Mouse (Mus musculus): ENCODE measurements around the gene Olfr287. TPM values are rescaled to one million over a fixed set of nuclear protein-coding genes. Genes with fewer than 3 reads are reported as not detected.

Olfr287 gene
- polyA plus RNA-seq, 1 experiment from 2014 or later = not detected

DNA sequence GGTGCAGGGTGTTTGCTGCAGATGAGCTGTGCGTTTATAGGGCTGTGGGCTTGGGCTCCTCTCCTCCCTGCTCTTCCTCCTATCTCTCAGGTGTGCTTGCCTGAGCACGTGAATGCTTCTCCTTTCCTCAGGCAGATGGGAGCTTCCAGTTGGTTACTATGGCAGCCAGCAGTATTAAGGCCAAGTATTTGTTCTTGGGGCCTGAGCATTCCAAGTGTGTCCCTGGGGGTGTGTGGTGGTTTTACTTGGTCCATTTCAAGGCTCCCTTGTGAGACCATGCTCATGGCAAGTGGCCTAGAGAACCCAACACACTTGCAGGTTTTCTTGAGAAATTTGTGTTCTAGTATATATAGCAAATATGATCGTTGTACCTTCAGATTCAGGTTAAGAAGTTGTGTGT, 25.4 kb downstream of the Olfr287 start, which contains the start of gene Olfr288:
Gene Olfr288 (minus strand): TSS at position 101 of the 400 bp plus-strand sequence.
- no peak for ATAC-seq (ENCODE audit: insufficient number of reproducible peaks, insufficient read depth, low FRiP score, low TSS enrichment)
- H3K4me2 ChIP-seq (replicated peaks) = no peak within 1 kb of the TSS
- H3K36me3 ChIP-seq = no peaks in the 10 kb centered on the region
- H3K9ac ChIP-seq = no peak within 1 kb of the TSS
- WGBS = 67% methylated on average over 3 of the region's 3 CpGs
- H3K9me3 ChIP-seq = no peaks in the 10 kb centered on the region
- H3K27ac ChIP-seq = no peak within 1 kb of the TSS
- H3K4me1 ChIP-seq = no peaks in the 10 kb centered on the region
- H3K4me3 ChIP-seq = no peak within 1 kb of the TSS
- no peaks in the 10 kb centered on the region for H3K27me3 ChIP-seq

- H3K27ac ChIP-seq = no peak overlapping the region
- no peak overlapping the region for H3K4me2 ChIP-seq (replicated peaks)
- no peak for ATAC-seq (ENCODE audit: insufficient number of reproducible peaks, insufficient read depth, low FRiP score, low TSS enrichment)
- no peaks in the 10 kb centered on the region for H3K4me1 ChIP-seq
- H3K27me3 ChIP-seq = peaks cover 3% of the 10 kb centered on the region; the same call in 1 of the 2 replicates
- H3K36me3 ChIP-seq = no peaks in the 10 kb centered on the region
- no peak overlapping the region for H3K4me3 ChIP-seq
- no peaks in the 10 kb centered on the region for H3K9me3 ChIP-seq
- 60% methylated on average over 4 of the region's 4 CpGs for WGBS
- no peak overlapping the region for H3K9ac ChIP-seq
These were observed 36.4 kb downstream of the Olfr287 start for GRCm38 (mm10) chr15:98184456-98184855.

GRCm38 (mm10) chr15:98181856-98182570, 38.8 kb downstream of the Olfr287 start:
- WGBS = 67% methylated on average over 12 of the region's 12 CpGs
- no peak overlapping the region for H3K4me2 ChIP-seq (replicated peaks)
- no peak overlapping the region for H3K9ac ChIP-seq
- no peak for ATAC-seq (ENCODE audit: insufficient number of reproducible peaks, insufficient read depth, low FRiP score, low TSS enrichment)
- no peak overlapping the region for H3K4me3 ChIP-seq
- no peaks in the 10 kb centered on the region for H3K9me3 ChIP-seq
- no peak overlapping the region for H3K27ac ChIP-seq
- peaks cover 7% of the 10 kb centered on the region; the same call in 1 of the 2 replicates for H3K27me3 ChIP-seq
- H3K36me3 ChIP-seq = no peaks in the 10 kb centered on the region
- H3K4me1 ChIP-seq = no peaks in the 10 kb centered on the region

GRCm38 (mm10) chr15:98181132-98181711, 39.6 kb downstream of the Olfr287 start:
- WGBS = under 1% methylated on average over 30 of the region's 30 CpGs
- no peaks in the 10 kb centered on the region for H3K4me1 ChIP-seq
- peak; percentile 98 for ATAC-seq (ENCODE audit: insufficient number of reproducible peaks, insufficient read depth, low FRiP score, low TSS enrichment)
- no peak overlapping the region for H3K27ac ChIP-seq
- H3K9ac ChIP-seq = 0 out of 2 replicates have a peak overlapping the region, but pooled peaks have one; percentile 24
- H3K4me3 ChIP-seq = peak overlapping the region; percentile 48
- H3K4me2 ChIP-seq (replicated peaks) = peak overlapping the region; percentile 69
- no peaks in the 10 kb centered on the region for H3K36me3 ChIP-seq
- H3K9me3 ChIP-seq = no peaks in the 10 kb centered on the region
- H3K27me3 ChIP-seq = peaks cover 9% of the 10 kb centered on the region; the same call in 1 of the 2 replicates

DNA sequence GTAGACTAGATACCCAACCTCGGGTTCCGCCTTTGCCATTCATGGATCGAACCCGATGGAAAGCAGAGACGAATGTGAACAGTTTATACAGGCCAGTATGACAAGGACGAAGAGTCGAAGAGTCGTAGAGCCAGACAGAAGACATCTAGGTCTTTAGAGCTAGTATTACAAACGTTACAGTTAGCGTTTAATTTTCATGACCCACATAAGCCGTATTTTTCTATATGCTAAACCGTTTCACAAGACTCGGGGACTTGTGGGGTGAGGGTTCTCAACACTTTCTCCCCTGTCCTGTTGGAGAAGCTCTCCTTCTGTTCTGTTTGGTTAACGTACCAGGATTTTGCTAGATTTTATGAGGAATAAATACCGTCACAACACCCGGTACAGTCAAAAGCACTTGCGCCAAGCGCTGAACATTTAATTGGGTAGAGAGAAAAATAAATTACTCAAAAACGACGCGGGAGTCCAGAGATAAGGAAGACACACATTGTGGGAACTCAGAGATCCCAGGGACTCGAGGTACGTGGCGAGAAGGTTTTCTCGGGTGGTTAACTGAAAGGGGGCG, 40.2 kb downstream of the Olfr287 start:
- H3K36me3 ChIP-seq = no peaks in the 10 kb centered on the region
- no peaks in the 10 kb centered on the region for H3K4me1 ChIP-seq
- H3K27ac ChIP-seq = no peak overlapping the region
- peaks cover 9% of the 10 kb centered on the region; the same call in 1 of the 2 replicates for H3K27me3 ChIP-seq
- H3K4me3 ChIP-seq = peak overlapping the region; percentile 48
- 6% methylated on average over 26 of the region's 26 CpGs for WGBS
- peak overlapping the region; percentile 17; the same call in 1 of the 2 replicates for H3K9ac ChIP-seq
- no peaks in the 10 kb centered on the region for H3K9me3 ChIP-seq
- peak overlapping the region; percentile 69 for H3K4me2 ChIP-seq (replicated peaks)
- no peak for ATAC-seq (ENCODE audit: insufficient number of reproducible peaks, insufficient read depth, low FRiP score, low TSS enrichment)

DNA sequence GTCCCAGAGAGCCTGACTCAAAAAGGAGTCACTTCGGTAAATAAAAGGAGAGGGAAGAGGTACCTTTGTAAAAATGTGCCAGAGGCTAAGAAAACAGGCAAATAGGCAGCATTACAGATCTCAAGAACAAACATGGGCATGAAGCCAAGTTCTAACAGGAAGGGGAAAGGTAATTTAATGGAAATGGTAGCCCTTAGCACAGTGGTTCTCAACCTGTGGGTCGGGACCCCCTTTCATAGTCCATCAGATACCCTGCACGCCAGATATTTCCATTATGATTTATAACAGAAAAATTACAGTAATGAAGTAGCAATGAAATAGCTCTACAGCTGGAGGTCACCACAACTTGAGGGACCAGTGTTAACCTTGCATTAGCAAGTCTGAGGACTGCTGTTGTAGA, 43.5 kb downstream of the Olfr287 start:
- Histone ChIP-seq H3K4me1 (no peaks in the 10 kb centered on the region), H3K4me2 (replicated peaks) (no peak overlapping the region), H3K36me3 (no peaks in the 10 kb centered on the region), H3K27ac (no peak overlapping the region), H3K27me3 (peaks cover 20% of the 10 kb centered on the region; the same call in 1 of the 2 replicates), H3K9me3 (no peaks in the 10 kb centered on the region), H3K4me3 (no peak overlapping the region), H3K9ac (no peak overlapping the region)
- WGBS = 68% methylated on average over 3 of the region's 3 CpGs
- no peak for ATAC-seq (ENCODE audit: insufficient number of reproducible peaks, insufficient read depth, low FRiP score, low TSS enrichment)

GRCm38 (mm10) chr15:98173821-98174220, 47.0 kb downstream of the Olfr287 start:
- Histone ChIP-seq H3K27ac (no peak overlapping the region), H3K4me2 (replicated peaks) (no peak overlapping the region), H3K4me1 (no peaks in the 10 kb centered on the region), H3K36me3 (no peaks in the 10 kb centered on the region), H3K9ac (no peak overlapping the region), H3K27me3 (peaks cover 48% of the 10 kb centered on the region), H3K9me3 (no peaks in the 10 kb centered on the region), H3K4me3 (no peak overlapping the region)
- ATAC-seq (ENCODE audit: insufficient number of reproducible peaks, insufficient read depth, low FRiP score, low TSS enrichment) = no peak
- 35% methylated on average over 8 of the region's 8 CpGs for WGBS

- no peak overlapping the region for H3K4me3 ChIP-seq
- no peak overlapping the region for H3K27ac ChIP-seq
- no peak overlapping the region for H3K4me2 ChIP-seq (replicated peaks)
- no peaks in the 10 kb centered on the region for H3K9me3 ChIP-seq
- peaks cover 63% of the 10 kb centered on the region for H3K27me3 ChIP-seq
- no peaks in the 10 kb centered on the region for H3K36me3 ChIP-seq
- H3K9ac ChIP-seq = no peak overlapping the region
- WGBS = 61% methylated on average over 5 of the region's 5 CpGs
- no peak for ATAC-seq (ENCODE audit: insufficient number of reproducible peaks, insufficient read depth, low FRiP score, low TSS enrichment)
- peaks cover 7% of the 10 kb centered on the region; the same call in 1 of the 2 replicates for H3K4me1 ChIP-seq
These were observed 48.7 kb downstream of the Olfr287 start for GRCm38 (mm10) chr15:98172113-98172512.

DNA sequence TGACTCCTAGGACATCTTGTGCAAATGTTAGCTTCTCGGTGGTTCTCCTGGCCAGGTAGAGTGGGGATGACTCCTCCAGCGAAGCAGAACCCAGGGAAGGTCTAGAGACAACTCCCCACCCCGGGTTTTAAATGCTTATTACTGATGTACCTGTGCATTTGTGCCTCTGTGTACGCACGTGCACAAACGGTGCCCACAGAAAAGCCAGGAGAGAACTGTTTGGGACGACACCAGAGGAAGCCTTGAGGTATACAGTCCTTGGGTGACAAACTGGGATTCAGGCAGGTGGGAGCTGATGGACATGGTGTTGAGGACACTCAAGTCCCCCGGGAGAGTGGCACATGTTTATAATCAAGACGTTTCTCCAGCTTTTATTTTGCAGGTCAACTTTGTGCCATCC, 49.9 kb downstream of the Olfr287 start:
- H3K4me2 ChIP-seq (replicated peaks) = no peak overlapping the region
- H3K4me3 ChIP-seq = no peak overlapping the region
- peaks cover 12% of the 10 kb centered on the region; the same call in 1 of the 2 replicates for H3K4me1 ChIP-seq
- peaks cover 68% of the 10 kb centered on the region for H3K27me3 ChIP-seq
- no peaks in the 10 kb centered on the region for H3K9me3 ChIP-seq
- no peaks in the 10 kb centered on the region for H3K36me3 ChIP-seq
- H3K27ac ChIP-seq = no peak overlapping the region
- H3K9ac ChIP-seq = no peak overlapping the region
- ATAC-seq (ENCODE audit: insufficient number of reproducible peaks, insufficient read depth, low FRiP score, low TSS enrichment) = no peak
- WGBS = 73% methylated on average over 9 of the region's 9 CpGs

DNA sequence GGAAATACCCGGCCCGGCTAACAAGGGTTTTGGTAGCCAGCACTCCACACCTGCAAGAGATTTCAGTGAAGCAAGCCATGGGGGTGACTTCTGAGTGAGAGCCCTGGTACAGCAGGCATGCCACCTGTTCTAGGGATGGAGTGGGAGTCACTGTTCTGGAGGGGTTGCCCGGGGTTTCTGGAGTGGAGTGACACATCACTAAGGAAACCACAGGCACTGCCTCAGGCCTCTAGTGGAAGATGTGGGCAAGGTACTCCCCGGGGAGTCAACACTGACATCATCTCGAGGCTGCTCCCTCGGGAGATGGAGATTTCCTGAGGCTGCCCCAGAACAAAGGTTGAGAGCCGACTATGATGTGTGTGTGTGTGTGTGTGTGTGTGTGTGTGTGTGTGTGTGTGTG, 50.5 kb downstream of the Olfr287 start:
- Histone ChIP-seq H3K4me2 (replicated peaks) (no peak overlapping the region), H3K27me3 (peaks cover 71% of the 10 kb centered on the region), H3K27ac (no peak overlapping the region), H3K9me3 (no peaks in the 10 kb centered on the region), H3K4me1 (peaks cover 12% of the 10 kb centered on the region; the same call in 1 of the 2 replicates), H3K36me3 (no peaks in the 10 kb centered on the region), H3K9ac (no peak overlapping the region), H3K4me3 (no peak overlapping the region)
- ATAC-seq (ENCODE audit: insufficient number of reproducible peaks, insufficient read depth, low FRiP score, low TSS enrichment) = no peak
- WGBS = 42% methylated on average over 7 of the region's 7 CpGs

DNA sequence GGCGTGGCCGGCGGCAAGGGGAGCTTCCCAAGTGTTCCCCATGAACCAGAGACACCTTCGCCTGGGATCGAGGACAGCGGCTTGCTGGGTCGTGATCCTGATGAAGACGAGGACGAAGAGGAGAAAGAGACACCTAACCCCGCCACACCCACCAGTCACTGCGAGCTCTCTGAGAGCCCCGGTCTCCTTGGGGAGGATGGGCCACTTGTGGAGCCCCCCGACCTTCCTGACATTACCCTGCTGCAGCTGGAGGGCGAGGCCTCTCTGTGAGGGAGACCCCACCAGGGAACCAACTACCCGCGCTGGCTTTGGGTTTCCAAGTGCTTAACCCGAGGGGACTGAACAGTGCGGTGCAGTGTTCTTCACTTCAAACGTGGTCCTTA, 52.2 kb downstream of the Olfr287 start:
- peaks cover 76% of the 10 kb centered on the region for H3K27me3 ChIP-seq
- peak overlapping the region; percentile 49 for H3K4me3 ChIP-seq
- H3K4me1 ChIP-seq = peaks cover 12% of the 10 kb centered on the region; the same call in 1 of the 2 replicates
- H3K36me3 ChIP-seq = no peaks in the 10 kb centered on the region
- H3K4me2 ChIP-seq (replicated peaks) = peak overlapping the region; percentile 88; the same call in 1 of the 2 replicates
- H3K9me3 ChIP-seq = no peaks in the 10 kb centered on the region
- WGBS = 2% methylated on average over 19 of the region's 19 CpGs
- H3K9ac ChIP-seq = no peak overlapping the region
- no peak overlapping the region for H3K27ac ChIP-seq
- ATAC-seq (ENCODE audit: insufficient number of reproducible peaks, insufficient read depth, low FRiP score, low TSS enrichment) = no peak
